Mouse (Mus musculus) kidney, postnatal 0 days (tissue): Measurements from ENCODE around the gene Clec2l. TPM values are rescaled to one million over a fixed set of nuclear protein-coding genes. Genes with fewer than 3 reads are reported as not detected.
A peak's percentile ranks its signal among the peaks of the same experiment; 100 is the strongest.
"Not testable (repeated sequence)": the region's sequence is repeated elsewhere in the genome, so short reads cannot be mapped to it uniquely, and the experiment has no call there.

ENCODE experiments used
- ATAC-seq: fragments of 200-750 bp; cut with Nextera tagmentation; replicated peaks from 2 replicates; pipeline ENCODE4 v1.8.0; 2017; ENCODE audit warnings: low read depth, moderate number of reproducible peaks, moderate TSS enrichment, moderate library complexity; ENCODE audit not compliant: low FRiP score
- DNase-seq: peaks from one replicate; pipeline ENCODE4 v3.0.0-alpha.2; 2016; ENCODE audit warnings: low spot score
- H3K27ac ChIP-seq: fragments of 300-500 bp; sonication (generic); 2 replicates; pipeline ENCODE4 v1.5.1; 2014; ENCODE audit warnings: mild to moderate bottlenecking
- H3K27me3 ChIP-seq: fragments of 300-500 bp; sonication (generic); 2 replicates; pipeline ENCODE4 v1.6.1; 2014; ENCODE audit warnings: low read length, mixed read lengths; ENCODE audit not compliant: insufficient read depth
- H3K36me3 ChIP-seq: fragments of 300-500 bp; sonication (generic); 2 replicates; pipeline ENCODE4 v1.6.1; 2014; ENCODE audit warnings: low read length, mixed read lengths; ENCODE audit not compliant: insufficient read depth
- H3K4me1 ChIP-seq: fragments of 300-500 bp; sonication (generic); replicated peaks from 2 replicates; pipeline ENCODE4 v1.6.1; 2014; ENCODE audit warnings: antibody characterized with exemption, low read length, mixed read lengths; ENCODE audit not compliant: insufficient read depth
- H3K4me2 ChIP-seq: fragments of 300-500 bp; sonication (generic); 2 replicates; pipeline ENCODE4 v1.6.1; 2014; ENCODE audit warnings: mild to moderate bottlenecking, low read length, moderate library complexity, mixed read lengths
- H3K4me3 ChIP-seq: fragments of 300-500 bp; sonication (generic); replicated peaks from 2 replicates; pipeline ENCODE4 v1.5.1; 2014; ENCODE audit warnings: low read depth, low read length
- H3K9ac ChIP-seq: fragments of 300-500 bp; sonication (generic); 2 replicates; pipeline ENCODE4 v1.6.1; 2014; ENCODE audit warnings: low read depth, low read length
- H3K9me3 ChIP-seq: fragments of 300-500 bp; sonication (generic); replicated peaks from 2 replicates; pipeline ENCODE4 v1.6.1; 2016; ENCODE audit warnings: low read length, inconsistent platforms, mixed read lengths
- CTCF ChIP-seq: IDR thresholded peaks from 2 replicates; pipeline ENCODE4 v1.5.1; 2016; ENCODE audit warnings: antibody characterized with exemption, low read depth, mild to moderate bottlenecking, moderate library complexity
- WGBS: fragments of 180-500 bp; shearing (Covaris S2); extraction: QIAGEN DNeasy Blood & Tissue Kit; methylation state at CpG from one replicate; pipeline ENCODE4 v1.1.7; 2014; 5-methylcytosine and 5-hydroxymethylcytosine counted together
- polyA plus RNA-seq: library from polyadenylated mRNA; unstranded; fragments of >200 nt; fragmentation: Nextera tagmentation; extraction: Ambion mirVana; gene quantifications from 2 replicates; pipeline ENCODE4 v1.2.1, GENCODE M21; 2015

The Clec2l gene
- polyA plus RNA-seq, 1 experiment from 2014 or later = 1.6 TPM

- Histone ChIP-seq H3K9ac (no peak overlapping the region), H3K27me3 (no peaks in the 10 kb centered on the region), H3K4me3 (no peak overlapping the region), H3K9me3 (no peaks in the 10 kb centered on the region), H3K4me1 (no peaks in the 10 kb centered on the region), H3K4me2 (no peak overlapping the region), H3K27ac (no peak overlapping the region), H3K36me3 (no peaks in the 10 kb centered on the region)
- peak; percentile 46; the same call in 1 of the 2 replicates for ATAC-seq
- TF ChIP-seq CTCF = peak; percentile 96
- DNase-seq = peak; percentile 90
- WGBS = 38% methylated on average over 14 of the region's 14 CpGs
These were observed 12.5 kb upstream of the Clec2l start for GRCm38 (mm10) chr6:38650263-38650937.

- Histone ChIP-seq H3K27me3 (peaks cover 8% of the 10 kb centered on the region; the same call in 1 of the 2 replicates), H3K9ac (no peak overlapping the region), H3K4me1 (no peaks in the 10 kb centered on the region), H3K4me3 (no peak overlapping the region), H3K9me3 (no peaks in the 10 kb centered on the region), H3K36me3 (no peaks in the 10 kb centered on the region), H3K27ac (no peak overlapping the region), H3K4me2 (no peak overlapping the region)
- no peak for TF ChIP-seq CTCF
- ATAC-seq = no peak
- no peak for DNase-seq
- 83% methylated on average over 4 of the region's 4 CpGs for WGBS
These were observed 1.2 kb upstream of the Clec2l start for GRCm38 (mm10) chr6:38661626-38662025.

GRCm38 (mm10) chr6:38669580-38669979 is 6.7 kb downstream of the Clec2l start:
- no peak overlapping the region for H3K9ac ChIP-seq
- no peaks in the 10 kb centered on the region for H3K36me3 ChIP-seq
- no peak overlapping the region for H3K4me2 ChIP-seq
- H3K9me3 ChIP-seq = no peaks in the 10 kb centered on the region
- no peak overlapping the region for H3K27ac ChIP-seq
- no peak overlapping the region for H3K4me3 ChIP-seq
- DNase-seq (no peak), ATAC-seq (no peak)
- no peaks in the 10 kb centered on the region for H3K4me1 ChIP-seq
- H3K27me3 ChIP-seq = no peaks in the 10 kb centered on the region
- peak; percentile 34; the same call in 1 of the 2 replicates for TF ChIP-seq CTCF
- 75% methylated on average over 6 of the region's 6 CpGs for whole genome bisulfite sequencing

GRCm38 (mm10) chr6:38670488-38670887 is 7.6 kb downstream of the Clec2l start:
- not testable (repeated sequence) for H3K4me2 ChIP-seq, H3K9ac ChIP-seq, H3K4me3 ChIP-seq, H3K4me1 ChIP-seq, H3K9me3 ChIP-seq, H3K36me3 ChIP-seq, ATAC-seq, H3K27ac ChIP-seq, H3K27me3 ChIP-seq, DNase-seq
- 70% methylated on average over 1 of the region's 1 CpGs for WGBS

- WGBS = 86% methylated on average over 7 of the region's 7 CpGs
- DNase-seq = no peak
- Histone ChIP-seq H3K27me3 (no peaks in the 10 kb centered on the region), H3K4me3 (no peak overlapping the region), H3K4me1 (no peaks in the 10 kb centered on the region), H3K9me3 (no peaks in the 10 kb centered on the region), H3K4me2 (no peak overlapping the region), H3K36me3 (no peaks in the 10 kb centered on the region), H3K9ac (no peak overlapping the region), H3K27ac (no peak overlapping the region)
- TF ChIP-seq CTCF = no peak
- ATAC-seq = no peak
These were observed 8.4 kb downstream of the Clec2l start for GRCm38 (mm10) chr6:38671270-38671669.

- no peak for DNase-seq
- H3K4me1 ChIP-seq = no peaks in the 10 kb centered on the region
- H3K27ac ChIP-seq = no peak overlapping the region
- WGBS = 79% methylated on average over 3 of the region's 3 CpGs
- no peaks in the 10 kb centered on the region for H3K36me3 ChIP-seq
- H3K9me3 ChIP-seq = no peaks in the 10 kb centered on the region
- no peak for ATAC-seq
- TF ChIP-seq CTCF = no peak
- no peak overlapping the region for H3K9ac ChIP-seq
- H3K4me2 ChIP-seq = no peak overlapping the region
- no peaks in the 10 kb centered on the region for H3K27me3 ChIP-seq
- no peak overlapping the region for H3K4me3 ChIP-seq
These were observed 9.1 kb downstream of the Clec2l start for GRCm38 (mm10) chr6:38672011-38672410.

GRCm38 (mm10) chr6:38676217-38676616 is 13.3 kb downstream of the Clec2l start:
- Histone ChIP-seq H3K4me1 (no peaks in the 10 kb centered on the region), H3K9ac (no peak overlapping the region), H3K27ac (no peak overlapping the region), H3K4me3 (no peak overlapping the region), H3K4me2 (no peak overlapping the region), H3K27me3 (no peaks in the 10 kb centered on the region), H3K36me3 (no peaks in the 10 kb centered on the region), H3K9me3 (no peaks in the 10 kb centered on the region)
- DNase-seq = no peak
- WGBS = 82% methylated on average over 6 of the region's 6 CpGs
- no peak for ATAC-seq
- no peak for TF ChIP-seq CTCF
